Mouse (Mus musculus) stomach, postnatal 0 days (tissue): ENCODE results near the gene Cela3a.

Source experiments
- CTCF ChIP-seq: IDR thresholded peaks from 2 replicates; pipeline ENCODE4 v1.5.1; 2016; ENCODE audit warnings: antibody characterized with exemption, low read depth, mild to moderate bottlenecking, moderate library complexity
- EP300 ChIP-seq: optimal IDR thresholded peaks from 2 replicates; pipeline ENCODE3; 2016; ENCODE audit warnings: antibody characterized with exemption

- TF ChIP-seq EP300 (no peak), CTCF (no peak)
These were observed 12.7 kb downstream of the Cela3a start for GRCm38 (mm10) chr4:137396641-137397525.
